Mouse (Mus musculus): ENCODE data around the gene Slc22a3. TPM values are rescaled to one million over a fixed set of nuclear protein-coding genes. Genes with fewer than 3 reads are reported as not detected.

Gene Slc22a3
- 1 to 10 TPM; 1.2 to 1.9 TPM for total RNA-seq (2023)

DNA sequence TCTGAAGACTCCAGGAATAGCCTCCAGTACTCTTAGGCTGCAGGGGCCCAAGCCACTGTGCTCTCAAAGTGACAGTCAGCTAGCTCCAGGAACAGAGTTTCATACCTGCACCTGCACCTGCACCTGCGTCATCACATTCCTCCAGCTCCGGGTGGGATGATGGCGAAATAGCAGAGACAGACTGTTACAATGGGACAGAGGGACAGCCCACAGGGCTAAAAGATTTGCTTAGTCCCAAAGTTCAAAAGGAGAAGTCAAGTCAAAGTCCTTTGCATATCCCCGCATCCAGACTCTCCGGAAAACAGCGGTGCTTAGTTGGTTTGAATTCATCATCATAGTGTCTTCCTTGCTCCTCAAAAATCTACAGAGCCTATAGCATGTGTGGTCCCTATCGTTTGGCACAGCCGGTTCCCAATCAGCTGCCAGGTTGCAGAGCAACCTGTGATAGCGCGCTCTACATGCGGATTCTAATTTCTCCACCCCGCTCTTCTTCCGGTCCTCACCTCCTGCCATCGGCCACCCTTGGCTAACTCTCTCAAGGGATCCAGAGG lies at the start of gene Slc22a3:
Slc22a3 (minus strand) TSS at position 51 of the 551 bp plus-strand sequence.

DNA sequence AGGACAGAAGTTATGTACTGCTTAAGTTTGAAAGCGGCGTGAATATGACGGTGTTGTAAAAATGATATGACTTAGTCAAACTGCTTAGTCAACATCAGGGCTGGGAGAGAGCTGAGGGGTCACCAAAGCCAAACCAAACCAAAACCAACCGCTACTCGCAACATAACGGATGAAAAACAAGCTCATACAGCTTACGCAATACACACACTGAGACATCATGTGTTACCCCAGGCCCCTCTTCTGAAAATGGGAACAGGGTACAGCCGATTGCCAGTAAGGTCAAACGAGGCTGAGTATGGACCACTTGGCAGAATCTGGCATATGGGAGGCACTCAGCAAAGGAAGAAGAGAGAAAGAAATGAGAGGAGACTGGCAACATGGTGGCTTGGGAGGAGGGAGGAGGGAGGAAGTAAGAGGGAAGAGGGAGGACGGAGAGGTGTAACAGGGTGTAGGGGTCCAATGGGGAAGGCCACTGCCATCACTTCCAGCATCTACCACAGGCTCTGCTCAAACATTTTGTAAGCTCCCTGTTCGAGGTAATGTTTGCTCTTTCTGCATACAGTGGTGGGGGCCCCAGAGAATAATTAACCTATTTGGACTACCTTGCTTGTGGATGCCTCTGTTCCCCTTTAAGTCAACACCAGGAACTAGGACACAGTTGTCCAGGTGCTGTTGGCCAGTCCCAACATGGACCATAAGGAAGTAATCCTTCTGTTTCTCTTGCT lies 129.4 kb downstream of the Slc22a3 start, which contains the start of gene Plg:
Plg (plus strand) TSS at position 628 of the 725 bp plus-strand sequence.

Other genes starting within 250 kb of the Slc22a3 start
- gene Map3k4, start 188.9 kb downstream of the Slc22a3 start, total RNA-seq (2023) = 10 to 100 TPM; 50.6 to 56.6 TPM
- not detected for gene Plg, start 129.1 kb downstream of the Slc22a3 start, total RNA-seq (2023)
- gene Slc22a2, start 76.4 kb upstream of the Slc22a3 start, total RNA-seq (2023) = not detected
- not detected for gene Slc22a1, start 168.1 kb upstream of the Slc22a3 start, total RNA-seq (2023)